Mouse (Mus musculus): ENCODE results near the gene Meis2. TPM values are rescaled to one million over a fixed set of nuclear protein-coding genes. Genes with fewer than 3 reads are reported as not detected.

Meis2 gene
- total RNA-seq, 2 experiments from 2014 or later: 224 to 238 TPM

DNA sequence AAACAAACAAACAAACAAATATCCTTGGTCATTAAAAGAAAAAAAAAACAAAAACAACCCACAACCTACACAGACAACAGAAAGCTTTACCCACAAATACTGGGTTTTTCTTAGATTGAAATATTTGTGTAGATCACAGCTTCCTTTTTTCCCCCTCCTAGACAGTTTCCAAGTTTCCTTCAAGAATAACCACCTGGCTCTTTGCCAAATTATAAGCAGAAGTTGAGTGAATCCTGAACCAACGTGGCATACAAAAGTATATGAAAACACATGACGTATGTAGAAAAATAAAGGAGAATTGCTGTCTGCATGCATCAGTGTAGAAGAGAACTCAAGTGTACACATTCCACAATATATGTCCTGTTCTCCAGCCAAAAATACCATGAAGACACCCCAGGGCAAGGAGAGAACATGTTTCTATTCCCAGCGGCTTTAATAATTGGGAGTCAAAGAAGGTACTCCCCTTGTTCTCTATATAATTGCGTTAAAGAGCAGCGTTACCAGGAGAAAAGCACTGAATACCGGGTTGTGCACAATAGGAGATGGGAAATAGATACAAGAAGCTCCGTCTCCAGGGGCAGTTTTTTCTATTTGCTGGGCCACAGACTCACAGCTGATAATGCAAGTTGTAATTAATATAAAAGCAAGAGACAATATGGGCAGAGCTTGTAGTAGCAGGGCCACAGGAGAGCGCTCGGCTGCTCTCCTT lies 13.6 kb downstream of the Meis2 start:
- DNase-seq: no peak

DNA sequence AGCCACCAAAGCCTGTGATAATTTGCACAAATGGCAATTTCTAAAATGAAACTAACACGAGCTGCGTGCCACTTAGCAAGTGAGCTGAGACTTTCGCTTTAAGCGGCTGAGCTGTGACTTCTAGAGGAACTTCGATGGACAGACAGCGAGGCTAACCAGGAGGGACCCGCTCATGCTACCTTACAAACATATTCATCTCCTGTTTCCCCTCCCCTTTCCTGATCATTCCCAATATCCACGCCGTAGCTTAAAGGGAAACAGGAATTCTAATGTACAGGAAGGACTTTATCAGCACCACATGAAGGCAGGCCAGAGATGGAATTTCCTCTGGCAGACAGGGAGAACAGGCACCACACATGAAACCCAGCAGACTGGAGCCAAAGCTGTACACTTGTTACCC lies 15.9 kb downstream of the Meis2 start:
- no peak for DNase-seq

DNA sequence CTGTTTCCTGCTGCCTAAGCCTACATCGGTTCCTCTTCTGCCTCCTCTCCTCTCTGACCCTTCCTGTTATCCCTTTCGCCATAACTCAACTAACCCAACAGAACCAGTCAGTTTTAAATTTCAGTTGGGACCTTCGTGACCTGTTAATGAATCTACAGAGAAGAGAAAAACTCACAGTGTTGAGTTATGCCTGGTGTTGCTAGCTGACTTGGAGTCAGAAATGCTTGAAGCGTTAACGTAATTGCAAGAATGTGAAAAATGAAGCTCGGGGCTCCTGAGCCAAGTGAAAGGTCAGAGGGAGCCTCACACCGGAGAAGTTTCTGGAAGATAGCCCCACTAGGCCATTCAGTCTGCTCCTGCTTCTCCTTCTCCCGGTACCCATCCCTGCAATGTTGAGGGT lies 18.3 kb downstream of the Meis2 start:
- no peak for DNase-seq

DNA sequence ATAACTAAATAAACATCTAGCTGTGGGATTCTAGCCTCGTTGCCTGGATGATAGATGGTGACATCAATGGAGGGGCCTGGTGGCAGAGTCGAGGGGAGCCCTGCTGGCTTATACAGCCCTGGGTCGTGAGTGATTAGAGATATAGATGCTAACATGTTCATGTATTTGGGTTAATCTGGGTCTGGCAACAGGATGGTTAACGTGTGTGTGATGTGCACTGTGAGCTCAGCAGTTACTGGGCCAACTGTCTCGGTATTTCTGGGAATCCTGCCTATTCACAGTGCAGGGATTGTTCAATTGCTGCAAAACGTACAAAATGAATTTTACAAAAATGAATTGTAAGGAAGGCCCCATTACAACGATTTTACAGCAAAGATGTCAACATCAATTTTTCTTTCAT lies 20.6 kb downstream of the Meis2 start:
- DNase-seq: no peak

DNA sequence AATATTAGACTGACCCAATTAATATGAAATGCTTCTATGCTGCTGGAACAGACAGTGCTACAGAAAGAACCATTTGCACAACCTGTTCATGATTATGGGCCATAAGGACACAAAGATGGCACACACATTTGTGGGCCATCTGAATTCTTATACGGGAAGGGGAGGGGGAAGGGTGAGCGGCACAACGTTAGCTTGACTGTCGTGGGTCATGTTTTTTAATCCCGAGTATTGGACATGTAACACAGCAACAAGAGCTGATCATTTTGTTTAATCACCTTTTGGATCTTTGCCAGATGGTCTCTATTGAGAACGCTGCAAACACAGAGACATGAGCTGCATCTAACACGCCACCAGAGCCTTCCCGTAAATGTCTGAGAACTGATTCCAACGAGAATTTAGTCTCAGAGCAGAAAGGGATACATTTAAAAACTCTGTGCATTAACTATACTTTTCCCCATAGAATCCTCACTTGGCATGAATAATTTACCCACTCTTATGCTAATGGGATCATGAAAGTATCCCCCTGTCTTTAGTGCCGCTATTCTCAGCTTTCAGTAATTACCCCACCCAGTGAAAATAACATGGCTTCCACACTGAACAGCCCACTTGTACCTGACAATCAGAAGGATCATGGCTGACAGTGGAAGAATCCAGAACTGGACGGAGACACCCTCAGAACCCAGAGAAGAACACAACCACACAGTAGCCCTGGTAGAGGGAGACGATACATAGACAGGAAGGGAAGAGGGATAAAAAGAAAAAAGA lies 22.5 kb downstream of the Meis2 start:
- DNase-seq: no peak

GRCm38 (mm10) chr2:116042447-116042846 lies 23.2 kb downstream of the Meis2 start:
- no peak for DNase-seq

- DNase-seq: no peak
Measured at GRCm38 (mm10) chr2:116041683-116042262, 23.9 kb downstream of the Meis2 start.

GRCm38 (mm10) chr2:116035345-116035744 lies 30.3 kb downstream of the Meis2 start:
- DNase-seq: no peak

DNA sequence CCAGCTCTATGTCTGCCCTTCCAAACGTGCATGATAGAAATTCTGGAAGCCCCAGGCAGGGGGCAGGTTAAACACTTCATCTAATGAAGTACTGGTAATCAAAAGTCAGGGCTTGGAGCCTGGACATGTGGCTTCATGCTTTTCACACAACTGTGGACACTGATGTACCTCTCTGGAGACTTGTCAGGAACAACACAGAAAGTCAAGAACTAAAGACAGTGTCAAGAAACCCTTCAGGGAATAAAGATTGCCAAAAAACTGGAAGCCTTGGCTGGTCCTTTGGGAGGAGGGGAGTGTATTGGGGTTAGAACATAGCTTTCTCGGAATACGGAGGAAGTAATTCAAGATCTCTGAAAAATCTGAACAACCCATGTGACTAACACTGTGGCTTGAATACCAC lies 37.5 kb downstream of the Meis2 start:
- no peak for DNase-seq

- no peak for DNase-seq
Measured at GRCm38 (mm10) chr2:116022876-116023275, 42.8 kb downstream of the Meis2 start.

GRCm38 (mm10) chr2:116021931-116022330 lies 43.7 kb downstream of the Meis2 start:
- no peak for DNase-seq

- DNase-seq: no peak
Measured at GRCm38 (mm10) chr2:116021046-116021445, 44.6 kb downstream of the Meis2 start.

DNA sequence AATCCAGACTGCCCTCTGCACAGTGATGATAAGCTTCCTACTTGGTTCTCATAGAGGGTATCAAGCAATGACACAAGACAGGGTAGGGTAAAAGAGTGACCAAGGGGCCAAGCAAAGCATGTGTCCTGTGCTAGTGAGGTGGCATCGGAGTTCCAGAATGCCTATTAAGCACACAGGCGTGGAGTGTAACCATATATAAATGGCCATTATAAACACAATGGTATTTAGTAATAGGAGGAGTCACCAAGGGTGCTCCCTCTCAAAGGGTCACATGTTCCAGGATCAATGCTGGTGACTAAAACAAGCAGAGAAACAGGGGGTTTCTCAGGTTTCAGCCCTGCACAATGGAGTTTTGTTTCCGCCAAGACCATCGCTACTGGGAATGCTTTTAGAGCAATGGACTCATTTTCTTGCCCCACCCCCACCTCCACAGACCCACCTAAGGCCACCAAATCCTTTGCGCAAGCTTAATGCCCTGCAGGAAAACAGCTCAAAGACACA lies 45.1 kb downstream of the Meis2 start:
- DNase-seq: no peak

GRCm38 (mm10) chr2:116019959-116020358 lies 45.7 kb downstream of the Meis2 start:
- no peak for DNase-seq

DNA sequence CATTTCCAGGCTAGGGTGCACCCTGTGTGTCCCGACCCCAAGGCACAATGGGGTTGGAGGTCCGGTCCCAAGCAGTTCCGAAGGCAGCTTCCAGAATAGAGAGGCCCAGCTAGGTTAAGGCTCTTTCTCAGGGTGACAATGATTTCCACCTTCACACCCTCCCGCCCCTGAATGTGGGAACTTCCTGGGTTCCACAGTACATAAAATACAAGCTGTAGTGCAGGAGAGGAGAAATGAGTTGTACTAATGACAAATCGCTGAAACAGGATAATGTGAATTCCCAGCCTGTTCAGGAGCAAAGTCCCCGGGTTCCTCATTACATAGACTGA lies 46.2 kb downstream of the Meis2 start:
- DNase-seq: no peak

- DNase-seq: no peak
Measured at GRCm38 (mm10) chr2:116018781-116019465, 46.7 kb downstream of the Meis2 start.

DNA sequence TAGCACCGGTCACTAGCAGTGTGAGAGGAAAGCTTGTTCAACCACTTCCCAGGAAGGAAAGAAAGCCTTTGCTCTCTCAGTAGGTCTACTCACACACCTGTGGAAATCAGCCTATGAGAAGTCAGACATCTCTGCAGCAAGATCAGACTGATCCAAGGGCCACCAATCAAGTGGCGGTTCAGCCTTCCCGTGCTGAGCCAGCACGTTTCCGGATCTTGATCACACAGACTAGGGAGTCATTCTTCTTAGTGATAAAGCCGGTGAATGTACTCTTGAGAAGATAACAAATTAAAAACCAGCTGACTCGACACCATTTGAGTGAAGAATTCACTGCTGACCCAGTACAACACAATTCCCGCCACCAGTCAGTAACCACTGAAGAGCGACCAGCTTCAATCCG lies 50.1 kb downstream of the Meis2 start:
- DNase-seq: no peak

DNA sequence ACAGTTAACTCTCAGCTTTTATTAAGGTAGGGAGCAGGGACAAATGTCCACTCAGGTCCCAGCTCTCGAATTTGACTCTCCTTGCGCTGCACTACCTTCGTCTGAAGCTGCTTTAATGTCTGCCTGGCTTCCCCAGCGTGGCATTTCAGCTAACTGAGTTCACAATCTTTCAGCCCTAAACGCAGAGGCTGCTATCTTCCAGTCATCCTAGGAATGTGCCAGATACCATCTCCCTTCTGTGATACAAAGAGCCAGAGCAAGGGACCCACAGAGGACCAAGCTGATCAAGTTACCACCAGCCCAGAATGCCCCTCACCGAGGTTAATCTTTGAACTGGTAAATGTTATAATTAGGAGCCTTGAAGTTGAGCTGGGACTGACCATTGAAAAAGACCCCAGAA lies 55.2 kb downstream of the Meis2 start:
- DNase-seq: no peak

- DNase-seq: no peak
Measured at GRCm38 (mm10) chr2:116010061-116010460, 55.6 kb downstream of the Meis2 start.

GRCm38 (mm10) chr2:116009097-116009970 lies 56.3 kb downstream of the Meis2 start:
- no peak for DNase-seq

DNA sequence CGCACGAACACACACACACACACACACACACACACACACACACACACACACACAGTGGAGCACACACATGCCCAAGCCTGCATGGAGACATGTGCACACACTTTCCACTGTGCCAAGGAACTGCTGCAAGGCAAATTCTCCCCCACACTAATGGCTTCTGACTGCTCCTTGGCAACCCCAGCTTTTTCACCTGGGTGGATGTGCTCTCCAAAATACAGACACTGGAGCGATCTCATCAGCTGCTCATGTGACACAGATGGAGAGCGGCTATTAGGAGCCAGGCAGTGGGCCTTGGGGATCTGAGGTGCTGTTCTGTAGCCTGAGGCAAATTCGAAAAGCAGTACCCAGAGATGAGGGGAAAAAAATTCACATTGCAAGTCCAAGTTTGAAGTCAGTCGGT lies 63.3 kb downstream of the Meis2 start:
- no peak for DNase-seq
